Mouse (Mus musculus) left cerebral cortex, postnatal 14 days (tissue): Measurements from ENCODE around the gene Med8. TPM values are rescaled to one million over a fixed set of nuclear protein-coding genes. Genes with fewer than 3 reads are reported as not detected.

Experiments
- DNase-seq, 2 experiments: peaks; one replicate each; pipeline ENCODE4 v3.0.0; 2021 to 2022; ENCODE audit warnings: low spot score in 2 of 2, mixed read lengths in 1 of 2
- intact Hi-C: fragments of 180-260 bp; cut with DNase I; formaldehyde crosslinking; loops from one replicate; pipeline ENCODE4 v1.15.1; 2025
- long read RNA-seq, 2 experiments: library from polyadenylated mRNA; stranded (forward); transcript quantifications; one replicate each; pipeline ENCODE4 v2.0.0; 2021
- total RNA-seq, 2 experiments: library from RNA; stranded (reverse); gene quantifications; 2 replicates each; pipeline ENCODE4 v1.2.3; 2021

The Med8 gene
- 10 to 100 TPM; 63.9 to 70.0 TPM for total RNA-seq
- long read RNA-seq, experiment 1, transcript Med8-201 (7 exons, 1,145 nt), result major isoform, 27 of 67 reads
- long read RNA-seq, experiment 1, transcript Med8-203 (7 exons, 1,134 nt), result minor isoform, 14 of 67 reads
- long read RNA-seq, experiment 1, partial matches to known transcripts, result 11 of 67 reads
- long read RNA-seq, experiment 1, other reads (novel, unspliced or antisense), result 15 of 67 reads
- long read RNA-seq, experiment 2, transcript Med8-203 (7 exons, 1,134 nt), result minor isoform, 8 of 48 reads
- long read RNA-seq, experiment 2, transcript Med8-201 (7 exons, 1,145 nt), result major isoform, 18 of 48 reads
- long read RNA-seq, experiment 2, partial matches to known transcripts, result 7 of 48 reads
- long read RNA-seq, experiment 2, other reads (novel, unspliced or antisense), result 14 of 48 reads

- intact Hi-C loops, result loop anchor here (5.0 kb wide), 1 partner anchor 168 kb away; no protein-coding TSS in a partner anchor
- DNase-seq, result peak; percentile 90 to 91
Measured at GRCm38 (mm10) chr4:118409142-118409900, at the start of gene Med8, which contains the start of gene Szt2. Gene Med8, plus strand, starts transcription at chr4:118409337. Gene Szt2, minus strand, starts transcription at chr4:118409273.

DNA sequence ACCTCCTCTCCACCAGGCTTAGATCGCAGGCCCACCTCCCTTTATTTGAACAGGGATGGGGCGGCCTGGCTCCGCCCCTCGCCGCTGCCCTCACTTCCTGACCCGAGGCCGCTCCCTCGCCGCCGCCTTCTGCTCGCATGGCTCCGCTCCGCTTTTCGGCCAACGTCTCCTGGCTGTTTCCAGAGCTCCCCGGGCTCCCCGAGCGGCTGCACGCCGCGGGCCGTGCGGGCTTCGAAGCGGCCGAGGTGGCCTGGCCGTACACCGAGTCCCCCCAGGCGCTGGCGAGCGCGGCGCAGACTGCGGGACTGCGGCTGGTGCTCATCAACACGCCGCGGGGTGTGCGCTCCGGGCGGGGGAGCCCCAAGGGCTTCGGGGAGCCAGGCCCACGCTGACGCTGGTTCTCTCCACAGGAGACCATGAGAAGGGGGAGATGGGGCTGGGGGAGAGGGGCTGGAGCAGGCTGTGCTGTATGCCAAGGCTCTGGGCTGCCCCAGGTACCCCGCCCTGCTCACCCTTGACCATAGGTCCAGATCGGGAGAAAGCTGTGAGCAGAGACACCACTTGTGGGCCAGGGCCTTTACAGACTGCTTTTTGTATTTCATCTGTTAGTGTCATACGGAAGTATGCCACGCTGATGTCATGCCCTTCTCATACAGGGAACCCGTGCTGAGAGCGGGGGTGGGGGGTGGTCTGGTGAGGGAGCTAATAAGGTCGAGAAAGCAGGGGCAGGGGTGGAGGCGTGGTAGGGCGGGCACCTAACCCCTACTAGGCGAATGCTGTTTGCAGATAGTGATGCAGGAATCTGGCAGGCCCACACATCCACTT lies 49.0 kb upstream of the Med8 start:
- intact Hi-C loops, result no loop called here
- peak; percentile 28 to 44 for DNase-seq

- intact Hi-C loops, result no loop called here
- no peak for DNase-seq
Measured at GRCm38 (mm10) chr4:118361451-118361850, 47.7 kb upstream of the Med8 start.

GRCm38 (mm10) chr4:118362879-118363278 lies 46.3 kb upstream of the Med8 start:
- intact Hi-C loops, result no loop called here
- no peak for DNase-seq

DNA sequence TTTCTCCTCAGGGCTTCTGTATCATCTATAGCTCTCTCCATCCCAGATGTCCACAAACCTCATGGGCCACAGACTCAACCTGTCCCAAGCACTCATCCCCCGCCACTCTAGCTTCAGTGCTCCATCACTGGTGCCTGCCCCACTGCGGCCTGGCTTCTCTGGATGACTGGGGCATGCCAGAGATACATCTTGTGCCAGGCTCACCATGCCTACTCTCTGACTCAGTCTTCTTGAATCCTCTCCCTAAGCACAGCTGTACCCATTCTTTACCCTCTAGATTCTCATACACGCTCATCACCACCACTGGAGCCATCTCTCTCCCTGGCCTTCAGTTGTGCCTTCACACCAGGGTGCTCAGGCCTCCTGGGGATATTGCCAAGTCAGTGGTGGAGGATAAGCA lies 45.2 kb upstream of the Med8 start:
- DNase-seq, result no peak
- intact Hi-C loops, result no loop called here

GRCm38 (mm10) chr4:118364641-118365040 lies 44.5 kb upstream of the Med8 start:
- no peak for DNase-seq
- intact Hi-C loops, result no loop called here

- no peak for DNase-seq
- intact Hi-C loops, result no loop called here
Measured at GRCm38 (mm10) chr4:118365991-118366390, 43.1 kb upstream of the Med8 start.

GRCm38 (mm10) chr4:118367551-118367950 lies 41.6 kb upstream of the Med8 start:
- no peak for DNase-seq
- intact Hi-C loops, result no loop called here

GRCm38 (mm10) chr4:118368616-118369015 lies 40.5 kb upstream of the Med8 start:
- no peak for DNase-seq
- intact Hi-C loops, result no loop called here

DNA sequence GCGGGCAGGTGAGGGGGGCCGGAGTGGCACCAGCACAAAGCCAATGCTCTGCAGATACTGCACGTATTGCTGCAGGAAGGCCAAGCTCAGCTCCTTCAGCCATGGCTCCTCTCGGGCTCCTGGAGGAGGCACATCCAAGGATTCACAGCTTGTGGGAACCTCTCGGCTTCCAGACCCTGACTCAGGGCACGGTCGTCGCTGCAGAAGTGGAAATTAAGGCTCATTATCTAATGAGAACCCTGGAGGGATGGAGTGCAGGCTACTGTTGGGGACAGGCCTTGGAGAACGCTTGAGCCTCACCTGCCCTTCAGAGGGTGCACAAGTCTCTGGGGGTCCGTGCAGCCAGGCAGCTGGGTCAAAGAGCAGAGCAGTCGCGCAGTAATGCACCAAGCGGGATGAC lies 37.3 kb upstream of the Med8 start:
- intact Hi-C loops, result no loop called here
- no peak for DNase-seq

DNA sequence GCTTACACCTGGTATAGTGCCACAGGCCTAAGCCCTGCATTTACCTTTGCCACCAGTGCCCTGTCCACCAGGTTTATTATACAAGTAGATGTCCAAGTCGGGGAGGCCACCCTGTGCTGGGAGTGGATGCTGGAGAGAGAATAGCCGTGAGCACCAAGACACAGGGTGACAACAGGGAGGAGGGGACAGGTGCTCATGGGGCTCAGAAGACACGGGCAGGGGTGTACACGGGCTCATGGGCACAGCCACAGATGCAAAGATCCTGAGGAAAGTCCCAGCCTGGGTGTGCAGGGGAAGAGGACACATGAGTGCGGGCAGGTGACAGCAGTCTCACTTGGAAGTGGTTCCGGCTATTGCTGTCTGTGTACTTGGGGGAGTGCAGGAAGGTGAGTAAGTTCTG lies 33.1 kb upstream of the Med8 start:
- intact Hi-C loops, result no loop called here
- no peak for DNase-seq

DNA sequence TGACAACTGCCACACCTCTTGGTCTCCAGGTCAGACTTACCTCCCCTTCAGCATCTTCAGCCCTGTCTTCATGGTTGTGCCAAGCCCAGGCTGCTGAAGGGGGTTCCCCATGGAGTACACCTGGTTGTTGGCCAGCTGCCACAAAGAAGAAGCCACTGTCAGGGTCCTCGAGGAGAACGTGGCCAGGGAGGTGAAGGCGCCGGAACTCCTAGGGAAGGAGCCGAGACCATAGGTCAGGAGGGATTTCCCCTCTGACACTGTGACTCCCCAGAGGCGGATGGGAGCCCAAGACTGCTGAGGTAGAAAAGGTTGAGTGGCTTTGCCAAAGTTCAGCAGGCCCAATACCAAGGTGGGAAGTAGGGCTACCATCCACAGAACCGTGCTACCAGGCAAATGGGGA lies 25.9 kb upstream of the Med8 start:
- intact Hi-C loops, result no loop called here
- no peak for DNase-seq

DNA sequence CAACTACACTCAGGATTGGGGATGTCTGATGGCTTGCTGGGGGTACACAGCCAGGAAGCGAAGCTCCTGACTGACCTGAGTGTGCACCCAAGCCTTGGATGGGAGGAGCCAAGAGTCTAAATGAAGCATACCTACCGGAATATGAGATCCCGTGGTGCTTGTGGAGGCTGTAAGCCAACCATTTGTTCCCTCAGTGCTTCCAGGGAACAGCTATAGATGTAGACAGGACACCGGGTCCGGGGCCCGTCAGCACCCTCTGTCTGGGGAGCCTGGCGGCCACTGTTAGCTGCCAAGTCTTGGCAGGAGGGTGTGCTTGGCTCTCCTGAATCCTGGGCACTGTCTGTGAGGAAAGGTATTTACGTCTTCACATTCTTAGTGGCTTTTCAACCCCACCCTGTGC lies 21.8 kb upstream of the Med8 start:
- intact Hi-C loops, result no loop called here
- no peak for DNase-seq

- DNase-seq, result no peak
- intact Hi-C loops, result no loop called here
Measured at GRCm38 (mm10) chr4:118390146-118390545, 19.0 kb upstream of the Med8 start.

DNA sequence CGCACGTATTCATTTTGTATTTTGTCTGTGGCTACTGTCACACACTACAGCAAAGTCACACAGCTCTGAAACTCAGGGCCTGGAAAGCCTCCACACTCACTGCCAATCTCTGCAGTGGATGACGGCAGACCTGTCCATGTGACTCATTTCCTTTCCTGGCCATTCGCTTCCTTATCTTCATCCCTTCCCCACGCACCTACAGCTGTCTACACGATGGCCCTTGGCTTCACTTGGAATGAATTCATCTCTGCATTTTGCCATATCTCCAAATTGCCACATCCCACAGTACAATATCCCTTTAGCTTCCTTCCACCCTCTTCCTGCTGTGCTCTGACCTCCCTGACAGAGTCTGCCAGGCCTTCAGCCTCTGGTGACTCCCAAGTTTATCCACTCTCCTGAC lies 14.6 kb upstream of the Med8 start:
- intact Hi-C loops, result no loop called here
- no peak for DNase-seq

GRCm38 (mm10) chr4:118395289-118395688 lies 13.8 kb upstream of the Med8 start:
- DNase-seq, result no peak
- intact Hi-C loops, result no loop called here

- intact Hi-C loops, result no loop called here
- no peak for DNase-seq
Measured at GRCm38 (mm10) chr4:118396433-118396832, 12.7 kb upstream of the Med8 start.

- intact Hi-C loops, result no loop called here
- no peak for DNase-seq
Measured at GRCm38 (mm10) chr4:118398400-118398799, 10.7 kb upstream of the Med8 start.

- DNase-seq, result no peak
- intact Hi-C loops, result no loop called here
Measured at GRCm38 (mm10) chr4:118401421-118401820, 7.7 kb upstream of the Med8 start.

DNA sequence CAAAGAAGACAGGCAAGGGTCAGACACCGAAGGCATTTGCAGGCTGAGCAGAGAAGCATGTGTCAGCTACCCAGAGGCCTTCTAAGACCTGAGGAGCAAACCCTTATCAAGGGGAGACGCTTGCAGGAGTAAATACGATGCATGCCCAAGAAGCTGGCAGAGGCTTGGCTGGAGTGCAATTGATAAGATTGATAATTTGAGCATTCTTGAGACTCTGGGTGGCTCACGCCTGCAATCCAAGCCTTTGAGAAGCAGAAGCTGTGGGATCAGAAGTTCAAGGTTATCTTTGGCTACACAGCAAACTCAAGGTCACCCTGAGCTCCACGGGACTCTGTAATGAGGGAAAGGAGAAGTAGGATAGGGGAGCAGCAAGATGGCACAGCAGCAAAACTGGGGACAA lies 7.2 kb upstream of the Med8 start:
- DNase-seq, result no peak
- intact Hi-C loops, result no loop called here
